Mouse (Mus musculus) E14TG2a.4 (cell line): Measurements from ENCODE around the gene Dpf1.

Source experiments
- CTCF ChIP-seq: conservative IDR thresholded peaks from 2 replicates; pipeline ENCODE4 v1.5.1; 2014; ENCODE audit warnings: low read length
- NANOG ChIP-seq: IDR thresholded peaks from 2 replicates; pipeline ENCODE4 v1.6.1; 2014; ENCODE audit warnings: borderline replicate concordance, low read length, mixed read lengths
- POU5F1 ChIP-seq: IDR thresholded peaks from 2 replicates; pipeline ENCODE4 v1.6.1; 2014; ENCODE audit warnings: low read length, borderline replicate concordance

- TF ChIP-seq CTCF (no peak), POU5F1 (no peak), NANOG (no peak)
Observed at GRCm38 (mm10) chr7:29305263-29305988, 1.7 kb downstream of the Dpf1 start.
